Mouse (Mus musculus): ENCODE data around the gene 2310030G06Rik. TPM values are rescaled to one million over a fixed set of nuclear protein-coding genes. Genes with fewer than 3 reads are reported as not detected.

Gene 2310030G06Rik
- polyA plus RNA-seq, 1 experiment from 2014 or later: 7.7 TPM

- no peak for ATAC-seq (replicated peaks; ENCODE audit: insufficient number of reproducible peaks, low FRiP score, low TSS enrichment)
- Histone ChIP-seq H3K4me2 (peak overlapping the region; percentile 25; the same call in 1 of the 2 replicates), H3K9ac (ENCODE audit: low read depth, low read length) (no peak overlapping the region), H3K27ac (ENCODE audit: low read depth, low read length) (no peak overlapping the region), H3K36me3 (ENCODE audit: control insufficient read depth, insufficient read depth, low read length) (no peaks in the 10 kb centered on the region), H3K4me3 (ENCODE audit: low read depth, low read length) (no peak overlapping the region), H3K9me3 (replicated peaks; ENCODE audit: control insufficient read depth, low read length) (no peaks in the 10 kb centered on the region), H3K4me1 (ENCODE audit: control insufficient read depth, insufficient read depth, low read length) (no peaks in the 10 kb centered on the region), H3K27me3 (ENCODE audit: control insufficient read depth, insufficient read depth, low read length) (no peaks in the 10 kb centered on the region)
- WGBS (ENCODE audit: insufficient replicate concordance): 4% methylated on average over 9 of the region's 9 CpGs
These were observed 11.3 kb downstream of the 2310030G06Rik start for GRCm38 (mm10) chr9:50734989-50735388.

- ATAC-seq (replicated peaks; ENCODE audit: insufficient number of reproducible peaks, low FRiP score, low TSS enrichment): no peak
- H3K27me3 ChIP-seq (ENCODE audit: control insufficient read depth, insufficient read depth, low read length): no peaks in the 10 kb centered on the region
- no peaks in the 10 kb centered on the region for H3K9me3 ChIP-seq (replicated peaks; ENCODE audit: control insufficient read depth, low read length)
- H3K27ac ChIP-seq (ENCODE audit: low read depth, low read length): no peak overlapping the region
- H3K4me3 ChIP-seq (ENCODE audit: low read depth, low read length): no peak overlapping the region
- 23% methylated on average over 4 of the region's 4 CpGs for WGBS (ENCODE audit: insufficient replicate concordance)
- no peak overlapping the region; the same call in 1 of the 2 replicates for H3K9ac ChIP-seq (ENCODE audit: low read depth, low read length)
- H3K4me2 ChIP-seq: no peak overlapping the region
- peaks cover under 1% of the 10 kb centered on the region; the same call in 1 of the 2 replicates for H3K4me1 ChIP-seq (ENCODE audit: control insufficient read depth, insufficient read depth, low read length)
- H3K36me3 ChIP-seq (ENCODE audit: control insufficient read depth, insufficient read depth, low read length): no peaks in the 10 kb centered on the region
These were observed 13.8 kb downstream of the 2310030G06Rik start for GRCm38 (mm10) chr9:50732560-50732959.

- Histone ChIP-seq H3K9ac (ENCODE audit: low read depth, low read length) (no peak overlapping the region), H3K4me2 (no peak overlapping the region), H3K27ac (ENCODE audit: low read depth, low read length) (no peak overlapping the region), H3K4me1 (ENCODE audit: control insufficient read depth, insufficient read depth, low read length) (peaks cover 9% of the 10 kb centered on the region), H3K27me3 (ENCODE audit: control insufficient read depth, insufficient read depth, low read length) (no peaks in the 10 kb centered on the region), H3K9me3 (replicated peaks; ENCODE audit: control insufficient read depth, low read length) (no peaks in the 10 kb centered on the region), H3K36me3 (ENCODE audit: control insufficient read depth, insufficient read depth, low read length) (no peaks in the 10 kb centered on the region), H3K4me3 (ENCODE audit: low read depth, low read length) (no peak overlapping the region)
- no peak for ATAC-seq (replicated peaks; ENCODE audit: insufficient number of reproducible peaks, low FRiP score, low TSS enrichment)
- WGBS (ENCODE audit: insufficient replicate concordance): 32% methylated on average over 4 of the region's 4 CpGs
These were observed 16.7 kb downstream of the 2310030G06Rik start for GRCm38 (mm10) chr9:50729600-50729999.

- Histone ChIP-seq H3K4me1 (ENCODE audit: control insufficient read depth, insufficient read depth, low read length) (peaks cover 16% of the 10 kb centered on the region), H3K4me2 (peak overlapping the region; percentile 96), H3K27me3 (ENCODE audit: control insufficient read depth, insufficient read depth, low read length) (no peaks in the 10 kb centered on the region), H3K9me3 (replicated peaks; ENCODE audit: control insufficient read depth, low read length) (no peaks in the 10 kb centered on the region), H3K27ac (ENCODE audit: low read depth, low read length) (no peak overlapping the region), H3K4me3 (ENCODE audit: low read depth, low read length) (peak overlapping the region; percentile 69), H3K36me3 (ENCODE audit: control insufficient read depth, insufficient read depth, low read length) (no peaks in the 10 kb centered on the region), H3K9ac (ENCODE audit: low read depth, low read length) (peak overlapping the region; percentile 72)
- WGBS (ENCODE audit: insufficient replicate concordance): under 1% methylated on average over 45 of the region's 45 CpGs
- ATAC-seq (replicated peaks; ENCODE audit: insufficient number of reproducible peaks, low FRiP score, low TSS enrichment): peak; percentile 81
These were observed 18.2 kb downstream of the 2310030G06Rik start for GRCm38 (mm10) chr9:50727925-50728651.

- Histone ChIP-seq H3K27ac (ENCODE audit: low read depth, low read length) (peak overlapping the region; percentile 59), H3K27me3 (ENCODE audit: control insufficient read depth, insufficient read depth, low read length) (no peaks in the 10 kb centered on the region), H3K9ac (ENCODE audit: low read depth, low read length) (peak overlapping the region; percentile 72), H3K36me3 (ENCODE audit: control insufficient read depth, insufficient read depth, low read length) (no peaks in the 10 kb centered on the region), H3K4me1 (ENCODE audit: control insufficient read depth, insufficient read depth, low read length) (peaks cover 22% of the 10 kb centered on the region), H3K9me3 (replicated peaks; ENCODE audit: control insufficient read depth, low read length) (no peaks in the 10 kb centered on the region), H3K4me3 (ENCODE audit: low read depth, low read length) (peak overlapping the region; percentile 69), H3K4me2 (peak overlapping the region; percentile 96)
- 5% methylated on average over 30 of the region's 30 CpGs for WGBS (ENCODE audit: insufficient replicate concordance)
- peak; percentile 11; the same call in 1 of the 2 replicates for ATAC-seq (replicated peaks; ENCODE audit: insufficient number of reproducible peaks, low FRiP score, low TSS enrichment)
These were observed 19.0 kb downstream of the 2310030G06Rik start for GRCm38 (mm10) chr9:50727171-50727924.

- Histone ChIP-seq H3K27me3 (ENCODE audit: control insufficient read depth, insufficient read depth, low read length) (no peaks in the 10 kb centered on the region), H3K4me1 (ENCODE audit: control insufficient read depth, insufficient read depth, low read length) (peaks cover 22% of the 10 kb centered on the region), H3K36me3 (ENCODE audit: control insufficient read depth, insufficient read depth, low read length) (no peaks in the 10 kb centered on the region), H3K4me3 (ENCODE audit: low read depth, low read length) (no peak overlapping the region), H3K9ac (ENCODE audit: low read depth, low read length) (no peak overlapping the region), H3K9me3 (replicated peaks; ENCODE audit: control insufficient read depth, low read length) (no peaks in the 10 kb centered on the region), H3K27ac (ENCODE audit: low read depth, low read length) (0 out of 2 replicates have a peak overlapping the region, but pooled peaks have one; percentile 4), H3K4me2 (peak overlapping the region; percentile 96)
- no peak for ATAC-seq (replicated peaks; ENCODE audit: insufficient number of reproducible peaks, low FRiP score, low TSS enrichment)
- WGBS (ENCODE audit: insufficient replicate concordance): 47% methylated on average over 8 of the region's 8 CpGs
These were observed 20.3 kb downstream of the 2310030G06Rik start for GRCm38 (mm10) chr9:50725921-50726590.

GRCm38 (mm10) chr9:50724661-50725330 is 21.5 kb downstream of the 2310030G06Rik start:
- Histone ChIP-seq H3K9ac (ENCODE audit: low read depth, low read length) (no peak overlapping the region), H3K4me3 (ENCODE audit: low read depth, low read length) (no peak overlapping the region), H3K27ac (ENCODE audit: low read depth, low read length) (no peak overlapping the region), H3K36me3 (ENCODE audit: control insufficient read depth, insufficient read depth, low read length) (no peaks in the 10 kb centered on the region), H3K4me1 (ENCODE audit: control insufficient read depth, insufficient read depth, low read length) (peaks cover 22% of the 10 kb centered on the region), H3K9me3 (replicated peaks; ENCODE audit: control insufficient read depth, low read length) (no peaks in the 10 kb centered on the region), H3K27me3 (ENCODE audit: control insufficient read depth, insufficient read depth, low read length) (no peaks in the 10 kb centered on the region), H3K4me2 (no peak overlapping the region)
- 49% methylated on average over 3 of the region's 3 CpGs for WGBS (ENCODE audit: insufficient replicate concordance)
- no peak for ATAC-seq (replicated peaks; ENCODE audit: insufficient number of reproducible peaks, low FRiP score, low TSS enrichment)

GRCm38 (mm10) chr9:50724147-50724546 is 22.2 kb downstream of the 2310030G06Rik start:
- 88% methylated on average over 2 of the region's 2 CpGs for WGBS (ENCODE audit: insufficient replicate concordance)

More at GRCm38 (mm10) chr9:50724147-50724546, 22.2 kb downstream of the 2310030G06Rik start:
- Histone ChIP-seq H3K4me3 (ENCODE audit: low read depth, low read length) (no peak overlapping the region), H3K27ac (ENCODE audit: low read depth, low read length) (peak overlapping the region; percentile 41; the same call in 1 of the 2 replicates), H3K36me3 (ENCODE audit: control insufficient read depth, insufficient read depth, low read length) (no peaks in the 10 kb centered on the region), H3K4me1 (ENCODE audit: control insufficient read depth, insufficient read depth, low read length) (peaks cover 22% of the 10 kb centered on the region), H3K9me3 (replicated peaks; ENCODE audit: control insufficient read depth, low read length) (no peaks in the 10 kb centered on the region), H3K9ac (ENCODE audit: low read depth, low read length) (no peak overlapping the region), H3K27me3 (ENCODE audit: control insufficient read depth, insufficient read depth, low read length) (no peaks in the 10 kb centered on the region), H3K4me2 (no peak overlapping the region)
- no peak for ATAC-seq (replicated peaks; ENCODE audit: insufficient number of reproducible peaks, low FRiP score, low TSS enrichment)
